Mouse (Mus musculus) G1E (cell line): ENCODE data around the gene Smtnl1. TPM values are rescaled to one million over a fixed set of nuclear protein-coding genes. Genes with fewer than 3 reads are reported as not detected.
A peak's percentile ranks its signal among the peaks of the same experiment; 100 is the strongest.

Source experiments
- ATAC-seq: 2 replicates; pipeline ENCODE4 v1.8.0; 2016; ENCODE audit warnings: mild to moderate bottlenecking; ENCODE audit not compliant: insufficient number of reproducible peaks, poor library complexity, low FRiP score, severe bottlenecking; ENCODE audit errors: extremely low read depth
- DNase-seq: peaks from one replicate; pipeline ENCODE4 v3.0.0; 2012; ENCODE audit warnings: low spot score
- H3K27me3 ChIP-seq: 2 replicates; pipeline ENCODE4 v1.6.1; 2012; ENCODE audit warnings: mild to moderate bottlenecking, low read length, inconsistent platforms; ENCODE audit not compliant: insufficient read depth
- H3K36me3 ChIP-seq: replicated peaks from 2 replicates; pipeline ENCODE3; 2012; ENCODE audit warnings: mild to moderate bottlenecking, inconsistent platforms
- H3K4me1 ChIP-seq: 2 replicates; pipeline ENCODE4 v1.6.1; 2012; ENCODE audit warnings: low read depth, low read length, inconsistent platforms, mixed read lengths; ENCODE audit not compliant: insufficient read depth
- H3K4me3 ChIP-seq: 2 replicates; pipeline ENCODE4 v1.5.1; 2012; ENCODE audit warnings: low read depth, mild to moderate bottlenecking, inconsistent platforms, low read length, moderate library complexity, mixed read lengths
- H3K9me3 ChIP-seq: replicated peaks from 2 replicates; pipeline ENCODE4 v1.6.1; 2012; ENCODE audit warnings: inconsistent platforms
- CTCF ChIP-seq: IDR thresholded peaks from 2 replicates; pipeline ENCODE4 v1.5.1; 2012; ENCODE audit warnings: low read depth, low read length, inconsistent platforms, mixed read lengths
- GATA1 ChIP-seq: IDR thresholded peaks from 2 replicates; pipeline ENCODE4 v1.6.1; 2012; ENCODE audit warnings: borderline replicate concordance, low read length, inconsistent platforms, mixed read lengths
- GATA2 ChIP-seq: IDR thresholded peaks from 2 replicates; pipeline ENCODE4 v1.6.1; 2012; ENCODE audit warnings: low read depth, low read length, inconsistent platforms, borderline replicate concordance
- POLR2AphosphoS5 ChIP-seq: IDR thresholded peaks from 2 replicates; pipeline ENCODE4 v1.6.1; 2012; ENCODE audit warnings: low read depth, low read length, inconsistent platforms; ENCODE audit not compliant: insufficient replicate concordance
- TAL1 ChIP-seq: conservative IDR thresholded peaks from 2 replicates; pipeline ENCODE4 v1.6.1; 2012; ENCODE audit warnings: low read depth, low read length, inconsistent platforms, mixed read lengths
- polyA plus RNA-seq: library from polyadenylated mRNA; stranded (reverse); fragments of >175 nt; gene quantifications from 2 replicates; pipeline ENCODE4 v1.2.3, GENCODE M21; 2012
- total RNA-seq, 2 experiments: library from RNA; stranded (forward) in 1 of 2; stranded (reverse) in 1 of 2; fragments of 200-1000 nt in 1 of 2; fragments of >200 nt in 1 of 2; fragmentation: Nextera tagmentation in 1 of 2; gene quantifications; 2 replicates each; pipeline ENCODE4 v1.2.3; 2014 to 2017

The Smtnl1 gene
- total and polyA plus RNA-seq, 3 experiments: not detected

- TF ChIP-seq CTCF (no peak), GATA2 (no peak), TAL1 (no peak), GATA1 (no peak), POLR2AphosphoS5 (no peak)
- no peaks in the 10 kb centered on the region for H3K36me3 ChIP-seq
- ATAC-seq (no peak), DNase-seq (no peak)
- no peak overlapping the region for H3K4me3 ChIP-seq
- H3K27me3 ChIP-seq: peaks cover 50% of the 10 kb centered on the region
- peaks cover 6% of the 10 kb centered on the region; the same call in 1 of the 2 replicates for H3K4me1 ChIP-seq
- H3K9me3 ChIP-seq: no peaks in the 10 kb centered on the region
Observed at GRCm38 (mm10) chr2:84845226-84845625, 22.8 kb upstream of the Smtnl1 start.

GRCm38 (mm10) chr2:84843654-84844053 lies 21.2 kb upstream of the Smtnl1 start:
- DNase-seq (no peak), ATAC-seq (no peak)
- Histone ChIP-seq H3K4me1 (peaks cover 8% of the 10 kb centered on the region), H3K27me3 (peaks cover 55% of the 10 kb centered on the region), H3K9me3 (no peaks in the 10 kb centered on the region), H3K36me3 (no peaks in the 10 kb centered on the region), H3K4me3 (no peak overlapping the region)
- TF ChIP-seq CTCF: no peak
- TF ChIP-seq TAL1: no peak
- TF ChIP-seq POLR2AphosphoS5: no peak
- TF ChIP-seq GATA1: no peak
- no peak for TF ChIP-seq GATA2

GRCm38 (mm10) chr2:84841905-84842304 lies 19.5 kb upstream of the Smtnl1 start:
- ATAC-seq (no peak), DNase-seq (peak; percentile 14)
- Histone ChIP-seq H3K36me3 (no peaks in the 10 kb centered on the region), H3K4me1 (peaks cover 8% of the 10 kb centered on the region), H3K9me3 (no peaks in the 10 kb centered on the region), H3K27me3 (peaks cover 62% of the 10 kb centered on the region), H3K4me3 (no peak overlapping the region)
- no peak for TF ChIP-seq TAL1
- no peak for TF ChIP-seq CTCF
- no peak for TF ChIP-seq GATA1
- TF ChIP-seq POLR2AphosphoS5: no peak
- no peak for TF ChIP-seq GATA2

GRCm38 (mm10) chr2:84840748-84841563 lies 18.5 kb upstream of the Smtnl1 start:
- DNase-seq (no peak), ATAC-seq (no peak)
- Histone ChIP-seq H3K27me3 (peaks cover 66% of the 10 kb centered on the region), H3K4me1 (peaks cover 8% of the 10 kb centered on the region), H3K36me3 (no peaks in the 10 kb centered on the region), H3K4me3 (no peak overlapping the region), H3K9me3 (no peaks in the 10 kb centered on the region)
- TF ChIP-seq CTCF (no peak), TAL1 (no peak), POLR2AphosphoS5 (no peak), GATA1 (no peak), GATA2 (no peak)

- Histone ChIP-seq H3K27me3 (peaks cover 67% of the 10 kb centered on the region), H3K4me1 (peaks cover 8% of the 10 kb centered on the region), H3K4me3 (no peak overlapping the region), H3K9me3 (no peaks in the 10 kb centered on the region), H3K36me3 (no peaks in the 10 kb centered on the region)
- TF ChIP-seq GATA1 (no peak), GATA2 (no peak), TAL1 (no peak), CTCF (no peak), POLR2AphosphoS5 (no peak)
- ATAC-seq (no peak), DNase-seq (no peak)
Observed at GRCm38 (mm10) chr2:84840016-84840747, 17.7 kb upstream of the Smtnl1 start.

GRCm38 (mm10) chr2:84838993-84839980 lies 16.8 kb upstream of the Smtnl1 start:
- ATAC-seq (no peak), DNase-seq (no peak)
- Histone ChIP-seq H3K9me3 (no peaks in the 10 kb centered on the region), H3K4me1 (peaks cover 8% of the 10 kb centered on the region), H3K36me3 (no peaks in the 10 kb centered on the region), H3K27me3 (peaks cover 62% of the 10 kb centered on the region), H3K4me3 (no peak overlapping the region)
- no peak for TF ChIP-seq TAL1
- no peak for TF ChIP-seq GATA2
- TF ChIP-seq GATA1: no peak
- TF ChIP-seq POLR2AphosphoS5: no peak
- no peak for TF ChIP-seq CTCF
